Mouse (Mus musculus) neural tube, embryonic 14.5 days (tissue): ENCODE measurements around the gene Ugp2. TPM values are rescaled to one million over a fixed set of nuclear protein-coding genes. Genes with fewer than 3 reads are reported as not detected.
A peak's percentile ranks its signal among the peaks of the same experiment; 100 is the strongest.

ENCODE experiments used
- ATAC-seq: fragments of 200-750 bp; cut with Nextera tagmentation; 2 replicates; pipeline ENCODE4 v1.8.0; 2017; ENCODE audit warnings: low read depth, mild to moderate bottlenecking, moderate TSS enrichment, moderate library complexity
- H3K27ac ChIP-seq: fragments of 300-500 bp; sonication (generic); 2 replicates; pipeline ENCODE4 v1.5.1; 2014; ENCODE audit warnings: low read depth, mild to moderate bottlenecking, control low read depth, low read length, moderate library complexity, mixed read lengths
- H3K27me3 ChIP-seq: fragments of 300-500 bp; sonication (generic); 2 replicates; pipeline ENCODE4 v1.6.1; 2014; ENCODE audit warnings: low read length; ENCODE audit not compliant: control insufficient read depth, insufficient read depth
- H3K36me3 ChIP-seq: fragments of 300-500 bp; sonication (generic); 2 replicates; pipeline ENCODE4 v1.6.1; 2014; ENCODE audit warnings: low read length, mixed read lengths; ENCODE audit not compliant: control insufficient read depth, insufficient read depth
- H3K4me1 ChIP-seq: fragments of 300-500 bp; sonication (generic); 2 replicates; pipeline ENCODE4 v1.6.1; 2014; ENCODE audit warnings: low read length; ENCODE audit not compliant: control insufficient read depth, insufficient read depth
- H3K4me2 ChIP-seq: fragments of 300-500 bp; sonication (generic); 2 replicates; pipeline ENCODE4 v1.6.1; 2014; ENCODE audit warnings: mild to moderate bottlenecking, low read depth, low read length, control low read depth
- H3K4me3 ChIP-seq: fragments of 300-500 bp; sonication (generic); 2 replicates; pipeline ENCODE4 v1.5.1; 2014; ENCODE audit warnings: low read depth, low read length, control low read depth, mixed read lengths
- H3K9ac ChIP-seq: fragments of 300-500 bp; sonication (generic); replicated peaks from 2 replicates; pipeline ENCODE4 v1.6.1; 2014; ENCODE audit warnings: low read depth, mild to moderate bottlenecking, control low read depth, low read length, mixed read lengths
- H3K9me3 ChIP-seq: fragments of 300-500 bp; sonication (generic); 2 replicates; pipeline ENCODE4 v1.6.1; 2016; ENCODE audit warnings: low read length; ENCODE audit not compliant: control insufficient read depth
- WGBS: fragments of 180-500 bp; shearing (Covaris S2); extraction: QIAGEN DNeasy Blood & Tissue Kit; methylation state at CpG from one replicate; pipeline ENCODE4 v1.1.7; 2014; 5-methylcytosine and 5-hydroxymethylcytosine counted together
- polyA plus RNA-seq: library from polyadenylated mRNA; unstranded; fragments of >200 nt; fragmentation: Nextera tagmentation; extraction: Ambion mirVana; gene quantifications from 2 replicates; pipeline ENCODE4 v1.2.1, GENCODE M21; 2014

The Ugp2 gene
- polyA plus RNA-seq, 1 experiment from 2014 or later: 55.7 TPM

DNA sequence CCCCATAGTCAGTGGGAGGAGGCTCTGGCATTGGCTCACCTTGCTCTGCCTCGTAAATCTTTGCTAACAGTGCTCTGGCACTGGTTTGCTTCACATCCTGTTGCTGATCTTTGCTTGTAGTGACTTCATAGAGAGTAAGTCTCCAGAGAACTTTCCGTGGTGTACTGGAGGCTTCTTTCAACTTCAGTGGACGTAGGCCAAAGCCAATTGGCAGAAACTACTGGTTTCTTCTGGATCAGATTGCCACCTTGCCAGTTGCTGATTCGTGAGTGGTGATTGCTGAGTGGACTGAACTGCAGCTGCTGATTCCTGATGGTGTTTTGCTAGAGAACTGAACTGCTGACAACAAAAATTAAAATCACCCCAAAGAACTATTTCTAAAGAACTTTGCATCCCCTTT is 15.8 kb upstream of the Ugp2 start:
- Histone ChIP-seq H3K9ac (no peak overlapping the region), H3K4me2 (no peak overlapping the region), H3K4me1 (no peaks in the 10 kb centered on the region), H3K27me3 (no peaks in the 10 kb centered on the region), H3K36me3 (no peaks in the 10 kb centered on the region), H3K9me3 (no peaks in the 10 kb centered on the region), H3K27ac (no peak overlapping the region), H3K4me3 (no peak overlapping the region)
- ATAC-seq: no peak
- 87% methylated on average over 4 of the region's 4 CpGs for WGBS

DNA sequence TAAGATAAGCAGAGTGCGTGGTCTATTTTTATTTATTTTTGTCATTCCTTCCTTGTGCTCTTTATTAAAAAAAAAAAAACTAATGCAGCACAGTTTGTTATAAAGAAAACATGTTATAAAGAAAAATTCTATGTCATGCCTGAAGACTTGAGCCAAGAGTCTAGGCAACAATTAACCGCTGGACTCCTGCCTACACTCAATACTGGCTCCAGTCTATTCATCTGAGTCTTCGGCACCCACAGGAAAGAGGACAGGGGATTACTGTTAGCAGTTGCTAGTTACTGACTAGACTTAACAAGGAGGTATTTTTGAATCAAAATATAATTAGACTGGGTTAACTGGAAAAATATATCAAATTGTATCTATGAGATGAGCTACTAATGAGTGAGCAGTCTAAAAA is 3.1 kb upstream of the Ugp2 start:
- Histone ChIP-seq H3K9me3 (no peaks in the 10 kb centered on the region), H3K4me2 (no peak overlapping the region), H3K4me3 (no peak overlapping the region), H3K36me3 (no peaks in the 10 kb centered on the region), H3K9ac (no peak overlapping the region), H3K4me1 (no peaks in the 10 kb centered on the region), H3K27me3 (no peaks in the 10 kb centered on the region), H3K27ac (no peak overlapping the region)
- ATAC-seq: no peak
- WGBS: 96% methylated on average over 3 of the region's 3 CpGs

- peak overlapping the region; percentile 81 for H3K4me3 ChIP-seq
- WGBS: under 1% methylated on average over 57 of the region's 69 CpGs
- ATAC-seq: peak; percentile 91
- peak overlapping the region; percentile 51 for H3K4me2 ChIP-seq
- H3K27ac ChIP-seq: peak overlapping the region; percentile 72
- H3K4me1 ChIP-seq: 0 out of 2 replicates have a peak, but pooled peaks cover 7% of the 10 kb centered on the region
- no peaks in the 10 kb centered on the region for H3K27me3 ChIP-seq
- H3K9me3 ChIP-seq: no peaks in the 10 kb centered on the region
- no peaks in the 10 kb centered on the region for H3K36me3 ChIP-seq
- peak overlapping the region; percentile 87 for H3K9ac ChIP-seq
These were observed 441 bp downstream of the Ugp2 start for GRCm38 (mm10) chr11:21370399-21371121.

- ATAC-seq: no peak
- Histone ChIP-seq H3K4me2 (peak overlapping the region; percentile 51), H3K36me3 (no peaks in the 10 kb centered on the region), H3K9ac (no peak overlapping the region; the same call in 1 of the 2 replicates), H3K27ac (no peak overlapping the region), H3K9me3 (no peaks in the 10 kb centered on the region), H3K27me3 (no peaks in the 10 kb centered on the region), H3K4me1 (0 out of 2 replicates have a peak, but pooled peaks cover 7% of the 10 kb centered on the region), H3K4me3 (peak overlapping the region; percentile 81)
- 23% methylated on average over 9 of the region's 9 CpGs for WGBS
These were observed 1.6 kb downstream of the Ugp2 start for GRCm38 (mm10) chr11:21369248-21370016.

- Histone ChIP-seq H3K27me3 (no peaks in the 10 kb centered on the region), H3K27ac (no peak overlapping the region), H3K36me3 (no peaks in the 10 kb centered on the region), H3K9ac (no peak overlapping the region), H3K9me3 (no peaks in the 10 kb centered on the region), H3K4me3 (peak overlapping the region; percentile 6; the same call in 1 of the 2 replicates), H3K4me1 (0 out of 2 replicates have a peak, but pooled peaks cover 7% of the 10 kb centered on the region), H3K4me2 (peak overlapping the region; percentile 51)
- no peak for ATAC-seq
- 49% methylated on average over 7 of the region's 7 CpGs for WGBS
These were observed 2.5 kb downstream of the Ugp2 start for GRCm38 (mm10) chr11:21368466-21368865.

DNA sequence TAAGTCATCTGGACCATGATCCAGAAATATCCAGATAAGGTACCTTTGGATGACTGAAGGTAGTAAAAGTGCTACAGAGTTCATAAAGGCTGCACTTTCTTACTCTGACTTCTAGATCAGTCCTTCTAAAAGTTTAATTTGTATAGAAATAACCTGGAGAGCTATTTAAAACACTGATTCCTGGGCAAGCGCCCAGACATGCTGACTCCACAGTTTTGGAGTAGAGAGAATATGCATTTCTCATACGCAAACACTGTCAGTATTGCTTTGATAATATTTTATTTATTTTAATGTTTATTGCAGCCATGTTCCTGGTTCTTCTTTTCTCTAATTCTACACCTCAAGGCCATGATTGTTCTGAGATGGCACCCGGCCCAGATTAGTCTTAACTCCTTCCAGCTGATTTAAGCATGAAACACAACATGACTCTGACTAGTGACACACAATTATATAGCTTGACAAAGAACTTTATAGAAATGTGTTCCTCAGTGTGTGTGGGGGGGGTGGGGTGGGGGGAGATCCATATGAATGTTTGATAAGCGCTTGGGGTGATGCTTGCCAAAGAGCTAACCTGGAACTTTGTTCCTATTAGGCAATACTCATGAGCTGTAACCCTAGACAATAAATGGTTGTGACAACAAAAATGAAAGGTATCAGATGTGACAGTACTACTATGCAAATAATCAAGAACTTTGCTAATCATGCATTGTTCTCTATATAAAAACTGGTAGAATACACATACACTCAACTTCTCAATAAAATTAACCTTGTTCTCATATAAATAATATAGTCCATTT is 7.7 kb downstream of the Ugp2 start:
- Histone ChIP-seq H3K4me3 (no peak overlapping the region), H3K36me3 (no peaks in the 10 kb centered on the region), H3K27ac (no peak overlapping the region), H3K4me2 (no peak overlapping the region), H3K4me1 (0 out of 2 replicates have a peak, but pooled peaks cover under 1% of the 10 kb centered on the region), H3K9ac (no peak overlapping the region), H3K27me3 (no peaks in the 10 kb centered on the region), H3K9me3 (no peaks in the 10 kb centered on the region)
- ATAC-seq: no peak
- 89% methylated on average over 4 of the region's 4 CpGs for WGBS

DNA sequence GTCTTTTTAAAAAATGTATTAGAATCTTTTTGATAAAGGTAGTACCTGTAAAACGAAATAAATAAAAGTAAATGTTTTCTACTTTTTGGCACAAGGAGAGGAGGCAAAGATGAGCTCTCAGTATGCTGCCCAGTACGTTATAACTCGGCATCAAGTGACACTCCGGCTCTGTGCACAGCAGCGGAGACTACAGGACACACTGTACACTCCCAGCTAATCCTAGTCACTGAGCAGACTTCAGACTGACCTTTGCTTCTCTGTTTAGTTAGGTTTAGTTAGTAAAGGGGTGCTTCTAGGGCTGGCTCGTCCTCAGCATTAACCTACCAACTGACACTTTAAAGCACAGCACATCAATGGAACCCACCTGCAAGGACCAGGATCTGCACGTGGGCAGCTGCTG is 19.7 kb downstream of the Ugp2 start:
- Histone ChIP-seq H3K4me2 (no peak overlapping the region), H3K27ac (no peak overlapping the region), H3K27me3 (no peaks in the 10 kb centered on the region), H3K36me3 (no peaks in the 10 kb centered on the region; the same call in 1 of the 2 replicates), H3K9me3 (no peaks in the 10 kb centered on the region), H3K4me1 (no peaks in the 10 kb centered on the region), H3K4me3 (no peak overlapping the region), H3K9ac (no peak overlapping the region)
- ATAC-seq: no peak
- 95% methylated on average over 7 of the region's 7 CpGs for WGBS

GRCm38 (mm10) chr11:21348890-21349289 is 22.1 kb downstream of the Ugp2 start:
- no peaks in the 10 kb centered on the region; the same call in 1 of the 2 replicates for H3K36me3 ChIP-seq
- no peak overlapping the region for H3K4me3 ChIP-seq
- no peaks in the 10 kb centered on the region for H3K4me1 ChIP-seq
- no peak for ATAC-seq
- H3K4me2 ChIP-seq: no peak overlapping the region
- no peak overlapping the region for H3K27ac ChIP-seq
- 81% methylated on average over 2 of the region's 2 CpGs for WGBS
- H3K9ac ChIP-seq: no peak overlapping the region
- H3K9me3 ChIP-seq: no peaks in the 10 kb centered on the region
- no peaks in the 10 kb centered on the region for H3K27me3 ChIP-seq
